Mouse (Mus musculus): ENCODE results near the gene Pip4k2c. TPM values are rescaled to one million over a fixed set of nuclear protein-coding genes. Genes with fewer than 3 reads are reported as not detected.

Gene Pip4k2c
- total RNA-seq, 1 experiment from 2014 or later: 19.7 TPM

GRCm38 (mm10) chr10:127180695-127181047, 30.7 kb downstream of the Pip4k2c start:
- no peak for ATAC-seq (replicated peaks in 1 of 2; ENCODE audit: insufficient read depth in 1 of 2, low FRiP score in 2 of 2, low TSS enrichment in 1 of 2, low read depth in 1 of 2, poor library complexity in 2 of 2, severe bottlenecking in 2 of 2)

- no peak for ATAC-seq (replicated peaks in 1 of 2; ENCODE audit: insufficient read depth in 1 of 2, low FRiP score in 2 of 2, low TSS enrichment in 1 of 2, low read depth in 1 of 2, poor library complexity in 2 of 2, severe bottlenecking in 2 of 2)
Observed at GRCm38 (mm10) chr10:127179871-127180694, 31.3 kb downstream of the Pip4k2c start, which contains the start of gene Slc26a10. Gene Slc26a10 (minus strand): TSS chr10:127180645.

- ATAC-seq (replicated peaks in 1 of 2; ENCODE audit: insufficient read depth in 1 of 2, low FRiP score in 2 of 2, low TSS enrichment in 1 of 2, low read depth in 1 of 2, poor library complexity in 2 of 2, severe bottlenecking in 2 of 2): no peak; a peak in 1 of 4 replicates
Observed at GRCm38 (mm10) chr10:127178286-127179027, 32.9 kb downstream of the Pip4k2c start.

- ATAC-seq (replicated peaks in 1 of 2; ENCODE audit: insufficient read depth in 1 of 2, low FRiP score in 2 of 2, low TSS enrichment in 1 of 2, low read depth in 1 of 2, poor library complexity in 2 of 2, severe bottlenecking in 2 of 2): peak; percentile 43 to 63; a peak in 2 of 4 replicates
Observed at GRCm38 (mm10) chr10:127177719-127178118, 33.7 kb downstream of the Pip4k2c start.

DNA sequence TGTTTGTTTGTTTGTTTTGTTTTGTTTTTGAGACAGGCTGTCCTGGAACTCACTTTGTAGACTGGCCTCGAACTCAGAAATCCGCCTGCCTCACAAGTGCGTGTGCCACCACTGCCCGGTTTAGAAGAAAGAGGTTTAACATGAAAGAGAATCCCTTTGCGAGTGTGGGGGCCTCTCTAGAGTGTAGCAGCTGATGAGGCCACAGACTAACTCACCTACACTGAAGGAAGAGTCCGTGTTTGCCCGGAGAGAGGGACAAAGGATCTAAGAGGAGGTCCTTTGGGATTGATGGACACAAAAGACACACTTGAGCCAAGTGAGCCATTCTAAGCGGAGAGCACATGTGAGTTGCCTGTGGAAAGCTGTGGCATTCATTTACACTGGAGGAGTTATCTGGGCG, 34.1 kb downstream of the Pip4k2c start:
- no peak for ATAC-seq (replicated peaks in 1 of 2; ENCODE audit: insufficient read depth in 1 of 2, low FRiP score in 2 of 2, low TSS enrichment in 1 of 2, low read depth in 1 of 2, poor library complexity in 2 of 2, severe bottlenecking in 2 of 2)

DNA sequence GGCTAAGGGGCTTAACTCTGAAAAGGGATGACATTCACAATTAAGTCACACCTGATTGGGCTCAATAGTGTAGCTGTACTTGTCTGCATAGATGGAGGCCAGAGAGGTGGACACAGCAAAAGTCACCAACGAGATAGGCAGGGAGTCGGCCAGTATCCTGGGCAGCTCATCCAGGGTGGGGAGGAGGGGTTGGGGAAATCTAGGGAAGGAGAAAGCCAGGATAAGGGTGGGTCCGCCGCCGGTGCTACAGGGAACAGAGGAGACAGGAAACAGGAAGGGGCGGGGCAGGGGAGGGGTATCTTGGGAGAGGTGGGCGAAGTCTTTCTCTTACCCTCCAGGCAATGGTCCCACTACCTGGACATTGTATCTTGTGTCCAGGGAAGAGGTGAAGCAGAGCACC, 34.6 kb downstream of the Pip4k2c start:
- ATAC-seq (replicated peaks in 1 of 2; ENCODE audit: insufficient read depth in 1 of 2, low FRiP score in 2 of 2, low TSS enrichment in 1 of 2, low read depth in 1 of 2, poor library complexity in 2 of 2, severe bottlenecking in 2 of 2): no peak

DNA sequence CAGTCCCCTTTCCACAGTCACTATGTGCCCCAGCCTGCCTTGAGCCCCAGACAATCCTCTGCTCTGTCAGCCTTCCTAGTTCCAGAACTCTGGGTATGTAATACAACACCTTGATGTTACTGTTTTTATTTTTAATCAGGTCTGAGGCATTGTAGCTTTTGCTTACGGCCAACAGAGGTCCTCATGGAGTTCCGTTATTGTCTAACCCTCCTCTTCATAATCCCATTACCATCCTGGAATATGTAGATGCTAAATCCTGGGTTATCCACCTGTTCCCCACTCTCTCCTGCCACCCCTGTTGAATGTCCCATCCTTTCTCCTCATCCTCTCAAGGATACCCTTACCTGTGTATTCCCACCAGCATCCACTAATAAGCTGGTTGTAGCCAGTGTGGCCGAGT, 35.2 kb downstream of the Pip4k2c start:
- no peak for ATAC-seq (replicated peaks in 1 of 2; ENCODE audit: insufficient read depth in 1 of 2, low FRiP score in 2 of 2, low TSS enrichment in 1 of 2, low read depth in 1 of 2, poor library complexity in 2 of 2, severe bottlenecking in 2 of 2)

DNA sequence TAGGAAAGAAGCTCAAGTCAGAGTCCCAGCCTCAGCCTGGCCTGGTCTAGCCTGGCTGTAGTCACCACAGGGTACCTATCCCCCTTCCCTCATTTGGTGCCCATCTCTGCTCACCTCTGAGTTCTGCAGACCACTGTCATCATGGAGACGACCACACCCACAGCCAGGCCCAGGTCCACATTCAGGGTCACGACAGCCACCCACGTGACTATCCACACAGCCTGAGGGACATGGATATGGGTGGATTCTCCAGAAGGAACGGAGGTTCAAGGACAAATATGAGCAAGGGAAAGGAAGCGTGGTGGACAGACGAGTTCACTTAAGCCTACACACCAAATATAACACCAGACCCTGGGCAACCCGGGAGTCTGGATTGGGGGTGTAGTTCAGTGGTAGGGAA, 37.2 kb downstream of the Pip4k2c start:
- no peak for ATAC-seq (replicated peaks in 1 of 2; ENCODE audit: insufficient read depth in 1 of 2, low FRiP score in 2 of 2, low TSS enrichment in 1 of 2, low read depth in 1 of 2, poor library complexity in 2 of 2, severe bottlenecking in 2 of 2)

DNA sequence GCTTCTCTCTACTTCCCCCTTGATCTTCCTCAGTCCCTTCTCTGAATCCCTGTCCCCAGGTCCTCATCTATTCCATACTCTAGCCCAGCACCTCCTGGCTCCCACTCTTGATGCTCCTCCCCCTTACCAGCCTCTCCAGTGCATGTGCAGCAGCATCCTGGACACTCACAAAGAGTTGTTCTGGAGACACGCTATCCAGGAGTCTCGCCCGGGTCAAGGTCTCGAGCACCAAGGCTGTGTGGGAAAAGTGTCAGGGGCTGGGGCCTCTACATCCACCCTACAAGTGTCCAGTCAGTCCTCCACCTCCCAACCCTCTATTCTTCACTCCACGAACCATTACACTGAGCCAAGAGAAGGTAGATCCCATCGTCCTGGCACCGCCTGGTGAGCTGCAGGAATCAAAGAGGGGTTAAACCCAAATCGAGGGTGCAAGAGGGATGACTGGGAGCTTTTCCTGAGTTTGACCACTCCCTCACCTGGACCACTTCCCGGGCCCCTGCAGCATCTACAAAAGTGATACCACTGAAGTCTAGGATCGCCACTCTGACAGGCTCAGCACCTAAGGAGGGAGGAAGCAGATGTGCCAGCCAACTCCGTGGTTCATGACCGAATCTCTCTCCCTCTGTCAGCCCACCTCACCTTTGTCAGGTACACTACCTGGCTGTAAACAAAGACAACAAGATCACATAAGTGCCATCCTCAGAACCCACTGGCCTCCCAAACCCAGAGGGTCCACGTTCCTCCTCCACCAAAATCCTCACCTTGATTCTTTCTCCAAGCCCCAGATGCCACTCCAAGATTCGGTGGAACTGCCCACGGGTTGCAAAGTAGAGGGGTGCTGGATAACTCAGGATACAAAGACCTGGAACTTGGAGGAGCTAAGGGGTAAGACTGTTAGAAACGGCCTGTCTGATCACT, 38.0 kb downstream of the Pip4k2c start:
- no peak for ATAC-seq (replicated peaks in 1 of 2; ENCODE audit: insufficient read depth in 1 of 2, low FRiP score in 2 of 2, low TSS enrichment in 1 of 2, low read depth in 1 of 2, poor library complexity in 2 of 2, severe bottlenecking in 2 of 2)

DNA sequence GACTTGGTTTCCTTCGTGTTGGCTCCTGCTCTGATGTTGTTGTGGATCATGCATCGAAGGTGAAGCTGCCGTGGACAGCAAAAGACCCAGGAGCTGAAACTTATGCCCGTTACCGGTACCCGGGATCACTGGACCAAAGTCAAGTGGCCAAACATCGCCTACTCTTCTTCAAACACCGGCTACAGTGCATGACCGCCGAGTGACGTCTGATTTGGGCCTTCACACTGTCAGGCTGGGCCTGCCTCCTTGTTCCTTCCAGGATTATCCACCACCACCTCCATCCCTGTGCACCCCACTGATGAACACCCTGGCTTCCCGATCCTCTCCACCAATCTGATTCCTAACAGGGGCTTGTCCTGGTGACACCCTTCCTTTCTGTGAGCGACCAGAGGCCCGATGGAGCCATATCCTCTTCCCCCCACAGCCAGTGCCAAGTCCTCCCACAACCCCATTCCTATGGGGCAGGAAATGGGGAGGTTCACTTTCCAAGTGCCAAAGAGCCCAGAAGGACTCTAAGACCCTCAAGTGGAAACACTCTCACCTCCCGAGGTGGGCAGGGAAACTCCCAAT, 39.7 kb downstream of the Pip4k2c start:
- no peak for ATAC-seq (replicated peaks in 1 of 2; ENCODE audit: insufficient read depth in 1 of 2, low FRiP score in 2 of 2, low TSS enrichment in 1 of 2, low read depth in 1 of 2, poor library complexity in 2 of 2, severe bottlenecking in 2 of 2)

GRCm38 (mm10) chr10:127170837-127171272, 40.5 kb downstream of the Pip4k2c start:
- peak; percentile 70 to 81 for ATAC-seq (replicated peaks in 1 of 2; ENCODE audit: insufficient read depth in 1 of 2, low FRiP score in 2 of 2, low TSS enrichment in 1 of 2, low read depth in 1 of 2, poor library complexity in 2 of 2, severe bottlenecking in 2 of 2)

GRCm38 (mm10) chr10:127170002-127170401, 41.4 kb downstream of the Pip4k2c start:
- no peak for ATAC-seq (replicated peaks in 1 of 2; ENCODE audit: insufficient read depth in 1 of 2, low FRiP score in 2 of 2, low TSS enrichment in 1 of 2, low read depth in 1 of 2, poor library complexity in 2 of 2, severe bottlenecking in 2 of 2)

- no peak for ATAC-seq (replicated peaks in 1 of 2; ENCODE audit: insufficient read depth in 1 of 2, low FRiP score in 2 of 2, low TSS enrichment in 1 of 2, low read depth in 1 of 2, poor library complexity in 2 of 2, severe bottlenecking in 2 of 2)
Observed at GRCm38 (mm10) chr10:127167614-127168192, 43.7 kb downstream of the Pip4k2c start.

- ATAC-seq (replicated peaks in 1 of 2; ENCODE audit: insufficient read depth in 1 of 2, low FRiP score in 2 of 2, low TSS enrichment in 1 of 2, low read depth in 1 of 2, poor library complexity in 2 of 2, severe bottlenecking in 2 of 2): no peak
Observed at GRCm38 (mm10) chr10:127166771-127167613, 44.4 kb downstream of the Pip4k2c start.

DNA sequence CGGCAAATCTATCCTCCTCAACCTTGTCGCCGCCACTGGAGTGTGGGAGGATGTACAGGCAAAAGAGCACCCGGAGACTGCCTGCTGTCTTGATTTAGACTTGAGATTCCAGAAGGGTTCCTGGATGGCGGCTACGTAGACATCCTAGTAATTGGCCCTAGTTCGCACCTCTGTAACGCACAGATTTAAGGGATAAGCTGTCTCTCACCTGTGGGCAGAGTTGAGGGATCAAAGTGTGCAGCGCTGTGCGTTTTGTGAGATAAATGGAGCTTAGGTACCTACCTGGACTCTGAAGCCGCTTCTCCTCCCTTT, 45.0 kb downstream of the Pip4k2c start:
- ATAC-seq (replicated peaks in 1 of 2; ENCODE audit: insufficient read depth in 1 of 2, low FRiP score in 2 of 2, low TSS enrichment in 1 of 2, low read depth in 1 of 2, poor library complexity in 2 of 2, severe bottlenecking in 2 of 2): no peak

DNA sequence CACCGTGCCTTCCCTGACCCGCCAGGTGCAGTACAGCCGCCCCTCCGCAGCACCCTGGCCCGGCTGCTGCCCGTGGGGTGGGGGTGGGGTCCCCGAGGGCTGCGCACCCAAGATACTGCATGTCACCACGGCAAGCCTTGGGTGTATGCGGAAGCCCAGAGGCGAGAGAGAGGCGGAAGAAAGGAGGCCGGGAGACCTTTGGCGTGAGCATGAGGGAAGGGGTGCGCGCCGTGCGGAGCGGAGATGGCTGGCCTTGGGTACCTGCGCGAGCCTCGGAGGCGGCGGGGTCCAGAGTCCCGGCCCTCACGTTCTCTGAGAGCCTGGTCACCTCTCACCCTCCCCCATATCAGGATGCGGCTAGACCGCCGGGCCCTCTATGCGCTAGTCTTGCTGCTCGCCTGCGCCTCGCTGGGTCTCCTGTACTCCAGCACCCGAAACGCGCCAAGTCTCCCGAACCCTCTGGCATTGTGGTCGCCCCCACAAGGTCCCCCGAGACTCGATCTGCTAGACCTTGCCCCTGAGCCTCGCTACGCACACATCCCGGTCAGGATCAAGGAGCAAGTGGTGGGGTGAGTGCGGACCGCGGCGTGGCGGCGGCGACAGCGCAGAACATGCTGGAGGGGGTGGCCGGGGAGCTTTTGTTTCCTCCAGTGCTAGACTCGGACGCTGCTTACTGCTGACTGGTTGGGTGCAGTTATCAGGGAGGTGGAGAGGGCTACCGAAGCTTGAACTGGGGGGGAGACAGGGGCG, 45.6 kb downstream of the Pip4k2c start:
- peak; percentile 13 to 33; a peak in 2 of 4 replicates for ATAC-seq (replicated peaks in 1 of 2; ENCODE audit: insufficient read depth in 1 of 2, low FRiP score in 2 of 2, low TSS enrichment in 1 of 2, low read depth in 1 of 2, poor library complexity in 2 of 2, severe bottlenecking in 2 of 2)
